Mouse (Mus musculus): Measurements from ENCODE around the gene Vmn1r13. TPM values are rescaled to one million over a fixed set of nuclear protein-coding genes. Genes with fewer than 3 reads are reported as not detected.
"Not testable (repeated sequence)": the region's sequence is repeated elsewhere in the genome, so short reads cannot be mapped to it uniquely, and the experiment has no call there.

The Vmn1r13 gene
- polyA plus RNA-seq (2012; rRNA removed): not detected in 2 replicates

DNA sequence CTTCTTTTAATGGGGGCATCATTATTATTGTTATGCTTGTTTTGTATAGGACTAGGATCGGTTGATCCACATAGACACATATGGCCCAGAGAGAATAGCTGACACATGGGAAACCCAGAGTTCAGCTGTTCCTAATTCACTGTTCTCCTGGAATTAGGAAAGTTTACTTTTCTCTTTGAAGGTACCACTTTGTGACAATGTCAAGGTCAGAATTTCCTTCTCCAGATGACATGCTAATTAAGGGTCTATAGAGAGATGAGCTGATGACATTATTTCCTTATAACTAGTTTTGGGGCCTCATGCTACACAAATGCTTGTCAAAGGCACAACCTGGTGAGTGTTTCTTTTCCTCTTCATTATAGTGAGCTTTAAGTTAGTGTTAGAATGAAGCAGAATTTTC, at the start of gene Vmn1r13:
TSS of gene Vmn1r13 (plus strand) at position 301 of the 400 bp plus-strand sequence.
- not testable (repeated sequence) for DNase-seq (ENCODE audit: extremely low spot score in 1 of 2, low spot score in 1 of 2)

- DNase-seq (ENCODE audit: extremely low spot score in 1 of 2, low spot score in 1 of 2): no peak
Observed at GRCm38 (mm10) chr6:57156619-57157018, 46.5 kb upstream of the Vmn1r13 start, which contains the start of gene Vmn1r12. Vmn1r12 (plus strand) TSS chr6:57156919.

DNA sequence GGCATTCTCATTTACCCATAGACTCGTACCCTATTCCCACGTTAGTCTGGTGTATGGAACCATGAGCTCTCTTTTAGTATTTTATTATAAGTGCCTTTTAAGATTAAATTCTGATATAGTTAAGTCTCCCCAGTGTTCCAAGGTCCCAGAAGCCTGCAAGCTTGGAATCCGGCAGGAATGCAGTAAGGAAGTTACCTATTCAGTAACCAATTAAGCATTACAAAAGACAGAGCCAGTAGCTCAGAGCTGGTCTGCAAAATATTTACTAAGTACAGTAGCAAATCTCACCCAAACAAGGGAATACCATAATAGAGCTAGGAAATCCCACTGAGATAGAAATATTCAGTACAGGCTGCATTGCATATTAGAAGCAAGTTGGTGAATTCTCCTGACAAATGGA, 13.1 kb upstream of the Vmn1r13 start:
- not testable (repeated sequence) for DNase-seq (ENCODE audit: extremely low spot score in 1 of 2, low spot score in 1 of 2)

DNA sequence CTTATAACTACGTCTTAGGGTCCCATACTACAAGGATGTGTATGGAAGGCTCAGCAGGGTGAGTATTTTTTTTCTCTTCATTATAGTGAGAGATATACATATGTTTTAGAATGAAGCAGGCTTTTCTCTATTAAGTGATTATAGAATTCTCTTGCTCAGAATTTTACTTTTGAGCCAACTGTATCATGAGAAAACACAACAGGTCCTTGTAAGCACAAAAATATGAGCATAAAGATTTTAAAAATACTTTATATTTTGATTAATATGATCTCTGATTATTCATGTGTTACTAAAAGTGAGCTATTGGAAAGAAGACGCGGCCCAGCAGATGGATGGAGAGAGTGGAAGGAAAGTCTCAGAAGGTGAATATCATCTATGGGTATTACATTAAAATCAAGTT, 28.3 kb downstream of the Vmn1r13 start, which contains the start of gene Vmn1r14:
TSS of gene Vmn1r14 (plus strand) at position 301 of the 400 bp plus-strand sequence.
- no peak for DNase-seq (ENCODE audit: extremely low spot score in 1 of 2, low spot score in 1 of 2)

DNA sequence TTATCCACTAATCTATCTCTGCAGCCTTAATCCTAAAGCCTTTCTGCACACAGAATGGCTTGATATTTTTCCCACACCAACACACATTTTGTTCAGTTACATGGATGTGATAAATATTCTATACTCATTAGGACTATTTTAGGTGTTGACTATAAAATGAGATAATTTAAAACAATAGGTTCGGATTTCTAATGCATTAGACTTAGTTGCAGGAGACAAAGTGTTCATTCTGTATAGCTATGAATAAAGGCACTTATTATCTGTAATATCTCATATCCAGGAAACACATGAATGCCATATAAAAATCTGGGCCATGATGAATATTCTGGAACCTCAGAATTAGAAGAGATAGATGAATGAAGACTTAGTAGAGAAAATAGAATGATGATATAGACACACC, 54.6 kb downstream of the Vmn1r13 start, which contains the start of gene Vmn1r15:
TSS of gene Vmn1r15 (plus strand) at position 301 of the 400 bp plus-strand sequence.
- no peak for DNase-seq (ENCODE audit: extremely low spot score in 1 of 2, low spot score in 1 of 2)

GRCm38 (mm10) chr6:57260990-57261389, 57.9 kb downstream of the Vmn1r13 start:
- no peak for DNase-seq (ENCODE audit: extremely low spot score in 1 of 2, low spot score in 1 of 2)

Other genes with a start within 250 kb of the Vmn1r13 start
- not detected in 2 replicates for gene Vmn1r5, start 233.0 kb upstream of the Vmn1r13 start, polyA plus RNA-seq (2012; rRNA removed)
- gene Vmn1r6, start 206.0 kb upstream of the Vmn1r13 start, polyA plus RNA-seq (2012; rRNA removed): not detected in 2 replicates
- gene Vmn1r7, start 178.0 kb upstream of the Vmn1r13 start, polyA plus RNA-seq (2012; rRNA removed): not detected in 2 replicates
- gene Vmn1r8, start 171.0 kb upstream of the Vmn1r13 start, polyA plus RNA-seq (2012; rRNA removed): not detected in 2 replicates
- not detected in 2 replicates for gene Vmn1r9, start 136.5 kb upstream of the Vmn1r13 start, polyA plus RNA-seq (2012; rRNA removed)
- not detected in 2 replicates for gene Vmn1r10, start 93.8 kb upstream of the Vmn1r13 start, polyA plus RNA-seq (2012; rRNA removed)
- gene Vmn1r11, start 69.8 kb upstream of the Vmn1r13 start, polyA plus RNA-seq (2012; rRNA removed): not detected in 2 replicates
- gene Vmn1r12, start 46.4 kb upstream of the Vmn1r13 start, polyA plus RNA-seq (2012; rRNA removed): not detected in 2 replicates
- gene Vmn1r14, start 28.4 kb downstream of the Vmn1r13 start, polyA plus RNA-seq (2012; rRNA removed): not detected in 2 replicates
- not detected in 2 replicates for gene Vmn1r15, start 54.7 kb downstream of the Vmn1r13 start, polyA plus RNA-seq (2012; rRNA removed)
- not detected in 2 replicates for gene Vmn1r16, start 126.2 kb downstream of the Vmn1r13 start, polyA plus RNA-seq (2012; rRNA removed)
- not detected in 2 replicates for gene Vmn1r17, start 160.4 kb downstream of the Vmn1r13 start, polyA plus RNA-seq (2012; rRNA removed)
- not detected in 2 replicates for gene Vmn1r18, start 192.5 kb downstream of the Vmn1r13 start, polyA plus RNA-seq (2012; rRNA removed)
- not detected in 2 replicates for gene Vmn1r19, start 200.5 kb downstream of the Vmn1r13 start, polyA plus RNA-seq (2012; rRNA removed)
- gene Vmn1r20, start 225.6 kb downstream of the Vmn1r13 start, polyA plus RNA-seq (2012; rRNA removed): not detected in 2 replicates

Data from frontal cortex, adult 2 months (tissue).